Mouse (Mus musculus): ENCODE results near the gene Gm39115.
"Not testable (repeated sequence)": the region's sequence is repeated elsewhere in the genome, so short reads cannot be mapped to it uniquely, and the experiment has no call there.

The Gm39115 gene

GRCm38 (mm10) chr7:142135934-142136333, at the start of gene Gm39115:
Gm39115 (minus strand) TSS chr7:142136034.
- DNase-seq (ENCODE audit: low spot score), result not testable (repeated sequence)

GRCm38 (mm10) chr7:142181021-142181420, 45.2 kb upstream of the Gm39115 start:
- DNase-seq (ENCODE audit: low spot score), result no peak

- no peak for DNase-seq (ENCODE audit: low spot score)
Observed at GRCm38 (mm10) chr7:142178685-142179084, 42.9 kb upstream of the Gm39115 start.

- not testable (repeated sequence) for DNase-seq (ENCODE audit: low spot score)
Observed at GRCm38 (mm10) chr7:142175905-142176304, 40.1 kb upstream of the Gm39115 start, which contains the start of gene Krtap5-2. Krtap5-2 (minus strand) TSS chr7:142176005.

- DNase-seq (ENCODE audit: low spot score), result no peak
Observed at GRCm38 (mm10) chr7:142169836-142170235, 34.0 kb upstream of the Gm39115 start.

GRCm38 (mm10) chr7:142165639-142166038, 29.8 kb upstream of the Gm39115 start, which contains the start of gene Gm4553:
Gm4553 (minus strand) TSS chr7:142165739.
- not testable (repeated sequence) for DNase-seq (ENCODE audit: low spot score)

- DNase-seq (ENCODE audit: low spot score), result no peak
Observed at GRCm38 (mm10) chr7:142159366-142159765, 23.5 kb upstream of the Gm39115 start.

- DNase-seq (ENCODE audit: low spot score), result not testable (repeated sequence)
Observed at GRCm38 (mm10) chr7:142157013-142157412, 21.2 kb upstream of the Gm39115 start, which contains the start of gene Gm29735. Gm29735 (minus strand) TSS chr7:142157113.

- no peak for DNase-seq (ENCODE audit: low spot score)
Observed at GRCm38 (mm10) chr7:142155308-142155707, 19.5 kb upstream of the Gm39115 start.

- DNase-seq (ENCODE audit: low spot score), result no peak
Observed at GRCm38 (mm10) chr7:142152191-142152590, 16.4 kb upstream of the Gm39115 start.

GRCm38 (mm10) chr7:142148633-142149032, 12.8 kb upstream of the Gm39115 start:
- no peak for DNase-seq (ENCODE audit: low spot score)

GRCm38 (mm10) chr7:142146033-142146432, 10.2 kb upstream of the Gm39115 start:
- peak; percentile 11 for DNase-seq (ENCODE audit: low spot score)

GRCm38 (mm10) chr7:142145413-142145940, 9.6 kb upstream of the Gm39115 start:
- DNase-seq (ENCODE audit: low spot score), result no peak

- DNase-seq (ENCODE audit: low spot score), result no peak
Observed at GRCm38 (mm10) chr7:142144507-142144906, 8.7 kb upstream of the Gm39115 start, which contains the start of gene Gm45337. Gm45337 (minus strand) TSS chr7:142144607.

GRCm38 (mm10) chr7:142143506-142144010, 7.7 kb upstream of the Gm39115 start:
- not testable (repeated sequence) for DNase-seq (ENCODE audit: low spot score)

GRCm38 (mm10) chr7:142140696-142141095, 4.9 kb upstream of the Gm39115 start:
- no peak for DNase-seq (ENCODE audit: low spot score)

GRCm38 (mm10) chr7:142134206-142134995, 1.4 kb downstream of the Gm39115 start:
- DNase-seq (ENCODE audit: low spot score), result peak; percentile 13

GRCm38 (mm10) chr7:142128843-142129242, 7.0 kb downstream of the Gm39115 start:
- no peak for DNase-seq (ENCODE audit: low spot score)

GRCm38 (mm10) chr7:142120629-142121028, 15.2 kb downstream of the Gm39115 start, which contains the start of gene Gm45618:
Gm45618 (minus strand) TSS chr7:142120729.
- DNase-seq (ENCODE audit: low spot score), result not testable (repeated sequence)

GRCm38 (mm10) chr7:142119632-142120031, 16.2 kb downstream of the Gm39115 start:
- DNase-seq (ENCODE audit: low spot score), result peak; percentile 5

- DNase-seq (ENCODE audit: low spot score), result no peak
Observed at GRCm38 (mm10) chr7:142104747-142105146, 31.1 kb downstream of the Gm39115 start.

- peak; percentile 72 for DNase-seq (ENCODE audit: low spot score)
Observed at GRCm38 (mm10) chr7:142097776-142098175, 38.1 kb downstream of the Gm39115 start.

- no peak for DNase-seq (ENCODE audit: low spot score)
Observed at GRCm38 (mm10) chr7:142096701-142097100, 39.1 kb downstream of the Gm39115 start.
